In the genomic region with DNA sequence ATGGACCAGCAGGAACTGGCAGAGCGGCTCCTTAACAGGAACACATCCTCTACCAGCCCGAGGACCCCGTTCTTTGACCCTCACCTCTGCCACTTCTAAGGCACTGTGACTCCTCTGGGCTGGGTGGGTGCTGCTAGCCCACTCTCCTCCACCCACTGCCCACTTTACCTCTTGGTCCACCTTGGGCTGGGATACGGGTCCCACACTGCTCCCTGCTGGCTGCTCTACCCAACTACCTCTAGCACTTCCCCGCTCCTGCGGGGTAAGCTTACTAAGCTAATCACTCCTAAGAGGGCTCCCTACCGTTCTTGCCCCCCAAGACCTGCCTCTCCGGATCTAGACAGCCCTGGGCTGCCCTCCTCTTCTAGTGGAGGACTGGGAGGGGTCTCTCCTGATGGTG, we compare ENCODE assay signal across 10 mouse cellular contexts. TPM values are rescaled to one million over a fixed set of nuclear protein-coding genes. Genes with fewer than 3 reads are reported as not detected.
A peak's percentile ranks its signal among the peaks of the same experiment; 100 is the strongest.
DNase-seq lines count a peak whose midpoint lies in the region; ATAC-seq and TF ChIP-seq lines count a peak whose summit lies in the region.
"Had no signal": no experiment of that assay in that cellular context is flagged by ENCODE, and none has a peak within 500 bp of the region (broad histone marks: within the 10 kb centered on the region; RNA-seq: fewer than 3 reads in every experiment).

No protein-coding gene starts in this region.

- H3K36me3 ChIP-seq in ES-Bruce4 (ENCODE audit: control insufficient read depth, insufficient read depth, low read length, poor library complexity, severe bottlenecking) = peaks cover 2% of the 10 kb centered on the region; the same call in 1 of the 2 replicates
- H3K36me3 ChIP-seq in heart, embryonic 15.5 days = peaks cover 55% of the 10 kb centered on the region

- 45% methylated on average over 8 of the region's 8 CpGs for WGBS in heart, embryonic 15.5 days

- no peaks in the 10 kb centered on the region for H3K27me3 ChIP-seq in ES-Bruce4 (ENCODE audit: control insufficient read depth, insufficient read depth, low read length, poor library complexity, severe bottlenecking)
- no peaks in the 10 kb centered on the region for H3K27me3 ChIP-seq in heart, embryonic 15.5 days

- no peak for TF ChIP-seq POLR2A in ES-Bruce4 (IDR thresholded peaks at IDR 0.05; ENCODE audit: insufficient read depth, low read length)

- H3K4me3 ChIP-seq in ES-Bruce4 (ENCODE audit: low read depth, low read length) = no peak overlapping the region
- H3K4me3 ChIP-seq in heart, embryonic 15.5 days = no peak overlapping the region

- no peak for TF ChIP-seq EP300 in ES-Bruce4 (IDR thresholded peaks at IDR 0.05; ENCODE audit: insufficient read depth, low read depth, low read length)

- no peaks in the 10 kb centered on the region for H3K9me3 ChIP-seq in ES-Bruce4 (replicated peaks; ENCODE audit: control insufficient read depth, insufficient read depth, low read length, poor library complexity, severe bottlenecking)
- no peaks in the 10 kb centered on the region for H3K9me3 ChIP-seq in heart, embryonic 15.5 days (replicated peaks)

- ATAC-seq in cerebellum, adult (ENCODE audit: insufficient number of reproducible peaks, low FRiP score, low TSS enrichment) = no peak
- 0 out of 2 replicates have a peak, but pooled peaks have one; percentile 20 for ATAC-seq in heart, embryonic 15.5 days (replicated peaks; ENCODE audit: insufficient number of reproducible peaks, insufficient read depth, low FRiP score, low read depth)

- no peak overlapping the region for H3K27ac ChIP-seq in ES-Bruce4 (ENCODE audit: insufficient read depth, low read length)
- peak overlapping the region; percentile 68 for H3K27ac ChIP-seq in heart, embryonic 15.5 days

- DNase-seq in cerebellum, adult 8-10 months = peak; percentile 36
- peak; percentile 57 to 67 for DNase-seq in kidney, postnatal 4 days
- DNase-seq in kidney, postnatal 36 days = no peak
- no peak for DNase-seq in ovary, postnatal 14 days (ENCODE audit: low spot score)
- DNase-seq in layer of hippocampus, postnatal 36 days = no peak

- peaks cover 5% of the 10 kb centered on the region for H3K4me1 ChIP-seq in ES-Bruce4 (ENCODE audit: control insufficient read depth, insufficient read depth, low read length)
- H3K4me1 ChIP-seq in heart, embryonic 15.5 days (replicated peaks) = peaks cover 56% of the 10 kb centered on the region

- peak; percentile 70 for TF ChIP-seq CTCF in ES-Bruce4 (IDR thresholded peaks at IDR 0.05; ENCODE audit: low read depth, low read length)

- H3K4me2 ChIP-seq in heart, embryonic 15.5 days = peak overlapping the region; percentile 33

- peak overlapping the region; percentile 42 for H3K9ac ChIP-seq in ES-Bruce4 (ENCODE audit: low read depth, poor library complexity, severe bottlenecking)
- 0 out of 2 replicates have a peak overlapping the region, but pooled peaks have one; percentile 22 for H3K9ac ChIP-seq in heart, embryonic 15.5 days

RNA-seq across cellular contexts. Expression of a gene that starts 9.2 kb away (rescaled TPM):
- polyA plus RNA-seq in ES-Bruce4 (2011; ENCODE audit: insufficient read depth, insufficient read length, low read depth, missing spikeins) = 1.3 and 1.9 TPM in 2 replicates
- polyA plus RNA-seq in heart, embryonic 15.5 days (2015; fragmentation: Nextera tagmentation; extraction: Ambion mirVana) = 0.60 and 0.68 TPM in 2 replicates
- under 1 TPM in 1 of 2 experiments, not detected in 1; 0.65 TPM for total RNA-seq in layer of hippocampus, postnatal 36 days (2021)
- total RNA-seq: monocyte, adult 5-6 weeks had no signal

RNA-seq across cellular contexts. Expression of a gene that starts 14.3 kb away (rescaled TPM):
- polyA plus RNA-seq in ES-Bruce4 (2011; ENCODE audit: insufficient read depth, insufficient read length, low read depth, missing spikeins) = 64.5 and 69.1 TPM in 2 replicates
- 18.1 and 23.6 TPM in 2 replicates for polyA plus RNA-seq in heart, embryonic 15.5 days (2015; fragmentation: Nextera tagmentation; extraction: Ambion mirVana)
- total RNA-seq in layer of hippocampus, postnatal 36 days (2021) = 10 to 100 TPM; 42.5 to 44.4 TPM

RNA-seq across cellular contexts. Expression of a gene that starts 21.7 kb away (rescaled TPM):
- polyA plus RNA-seq in ES-Bruce4 (2011; ENCODE audit: insufficient read depth, insufficient read length, low read depth, missing spikeins) = 20.5 and 24.8 TPM in 2 replicates
- polyA plus RNA-seq in heart, embryonic 15.5 days (2015; fragmentation: Nextera tagmentation; extraction: Ambion mirVana) = 51.8 and 69.2 TPM in 2 replicates
- 10 to 100 TPM; 31.4 to 39.9 TPM for total RNA-seq in layer of hippocampus, postnatal 36 days (2021)

RNA-seq across cellular contexts. Expression of a gene that starts 36.0 kb away (rescaled TPM):
- not detected in 2 replicates for polyA plus RNA-seq in ES-Bruce4 (2011; ENCODE audit: insufficient read depth, insufficient read length, low read depth, missing spikeins)
- polyA plus RNA-seq in heart, embryonic 15.5 days (2015; fragmentation: Nextera tagmentation; extraction: Ambion mirVana) = not detected in 2 replicates
- total RNA-seq in layer of hippocampus, postnatal 36 days (2021) = not detected
- total RNA-seq: layer of hippocampus, postnatal 10 days; monocyte, adult 5-6 weeks had no signal

Comparison
In these comparisons a context has a peak if more than half of its experiments do, and no peak if none do; other contexts are left out.
1. DNase-seq: peak in cerebellum, adult 8-10 months (single experiment) and kidney, postnatal 4 days (2 of 2); none in kidney, postnatal 36 days (0 of 2), ovary, postnatal 14 days (single experiment) and layer of hippocampus, postnatal 36 days (0 of 2).